Mouse (Mus musculus): ENCODE measurements around the gene Cd247. TPM values are rescaled to one million over a fixed set of nuclear protein-coding genes. Genes with fewer than 3 reads are reported as not detected.
A peak's percentile ranks its signal among the peaks of the same experiment; 100 is the strongest.

Cd247 gene
- polyA plus RNA-seq, 1 experiment: not detected

- Histone ChIP-seq H3ac (ENCODE audit: control insufficient read depth, insufficient read length) (no peak overlapping the region), H3K4me2 (ENCODE audit: low read depth) (peak overlapping the region; percentile 98), H3K79me2 (ENCODE audit: control insufficient read depth, insufficient read depth) (no peaks in the 10 kb centered on the region), H3K36me3 (ENCODE audit: control insufficient read depth, insufficient read depth) (no peaks in the 10 kb centered on the region), H3K27me3 (ENCODE audit: control insufficient read depth, insufficient read depth, insufficient read length) (no peaks in the 10 kb centered on the region), H3K4me3 (peak overlapping the region; percentile 8)
- TF ChIP-seq SRF (IDR thresholded peaks at IDR 0.05; ENCODE audit: control insufficient read depth, insufficient read length, low read depth) (no peak), E2F4 (IDR thresholded peaks at IDR 0.05; ENCODE audit: insufficient read depth) (no peak), POLR2A (IDR thresholded peaks at IDR 0.05; ENCODE audit: insufficient read length, low read depth) (no peak), MYOD1 (IDR thresholded peaks at IDR 0.05; ENCODE audit: control insufficient read depth in 1 of 3, insufficient read length in 2 of 3, low read depth in 2 of 3) (peak in 1 of 3 experiments; percentile 12), USF1 (IDR thresholded peaks at IDR 0.05; ENCODE audit: low read depth) (no peak)
These were observed 7.8 kb upstream of the Cd247 start for GRCm38 (mm10) chr1:165780586-165781111.

GRCm38 (mm10) chr1:165781426-165781825, 7.1 kb upstream of the Cd247 start:
- H3ac ChIP-seq (ENCODE audit: control insufficient read depth, insufficient read length): no peak overlapping the region
- H3K4me3 ChIP-seq: no peak overlapping the region
- no peak overlapping the region for H3K4me2 ChIP-seq (ENCODE audit: low read depth)
- no peak for TF ChIP-seq TCF12 (IDR thresholded peaks at IDR 0.05; ENCODE audit: insufficient read depth, poor library complexity, severe bottlenecking)
- TF ChIP-seq E2F4 (IDR thresholded peaks at IDR 0.05; ENCODE audit: insufficient read depth): no peak
- TF ChIP-seq REST (IDR thresholded peaks at IDR 0.05; ENCODE audit: insufficient read depth, insufficient read length): no peak
- TF ChIP-seq MYOG (IDR thresholded peaks at IDR 0.05; ENCODE audit: control insufficient read depth in 1 of 3, insufficient read depth in 1 of 3, insufficient read length in 2 of 3, low read depth in 2 of 3): no peak
- TF ChIP-seq USF1 (IDR thresholded peaks at IDR 0.05; ENCODE audit: low read depth): no peak
- TF ChIP-seq MYOD1 (IDR thresholded peaks at IDR 0.05; ENCODE audit: control insufficient read depth in 1 of 3, insufficient read length in 2 of 3, low read depth in 2 of 3): no peak
- no peak for TF ChIP-seq MAX (IDR thresholded peaks at IDR 0.05; ENCODE audit: low read depth)
- no peaks in the 10 kb centered on the region for H3K27me3 ChIP-seq (ENCODE audit: control insufficient read depth, insufficient read depth, insufficient read length)
- no peaks in the 10 kb centered on the region for H3K36me3 ChIP-seq (ENCODE audit: control insufficient read depth, insufficient read depth)
- no peaks in the 10 kb centered on the region for H3K79me2 ChIP-seq (ENCODE audit: control insufficient read depth, insufficient read depth)

GRCm38 (mm10) chr1:165781911-165782310, 6.6 kb upstream of the Cd247 start:
- Histone ChIP-seq H3ac (ENCODE audit: control insufficient read depth, insufficient read length) (no peak overlapping the region), H3K4me2 (ENCODE audit: low read depth) (no peak overlapping the region), H3K4me3 (no peak overlapping the region), H3K79me2 (ENCODE audit: control insufficient read depth, insufficient read depth) (no peaks in the 10 kb centered on the region), H3K27me3 (ENCODE audit: control insufficient read depth, insufficient read depth, insufficient read length) (no peaks in the 10 kb centered on the region), H3K36me3 (ENCODE audit: control insufficient read depth, insufficient read depth) (no peaks in the 10 kb centered on the region)
- TF ChIP-seq TCF3 (IDR thresholded peaks at IDR 0.05; ENCODE audit: insufficient read length, low read depth) (no peak), MAX (IDR thresholded peaks at IDR 0.05; ENCODE audit: low read depth) (no peak), USF1 (IDR thresholded peaks at IDR 0.05; ENCODE audit: low read depth) (no peak), REST (IDR thresholded peaks at IDR 0.05; ENCODE audit: insufficient read depth, insufficient read length) (no peak), SRF (IDR thresholded peaks at IDR 0.05; ENCODE audit: control insufficient read depth, insufficient read length, low read depth) (no peak), MYOG (IDR thresholded peaks at IDR 0.05; ENCODE audit: control insufficient read depth in 1 of 3, insufficient read depth in 1 of 3, insufficient read length in 2 of 3, low read depth in 2 of 3) (no peak), MYOD1 (IDR thresholded peaks at IDR 0.05; ENCODE audit: control insufficient read depth in 1 of 3, insufficient read length in 2 of 3, low read depth in 2 of 3) (no peak), CEBPB (IDR thresholded peaks at IDR 0.05; ENCODE audit: insufficient read depth, poor library complexity, severe bottlenecking) (no peak), TCF12 (IDR thresholded peaks at IDR 0.05; ENCODE audit: insufficient read depth, poor library complexity, severe bottlenecking) (no peak), POLR2A (IDR thresholded peaks at IDR 0.05; ENCODE audit: insufficient read length, low read depth) (no peak), E2F4 (IDR thresholded peaks at IDR 0.05; ENCODE audit: insufficient read depth) (no peak), POLR2AphosphoS2 (IDR thresholded peaks at IDR 0.05; ENCODE audit: insufficient read length, low read depth) (no peak)

- TF ChIP-seq USF1 (IDR thresholded peaks at IDR 0.05; ENCODE audit: low read depth): no peak
- no peak for TF ChIP-seq POLR2A (IDR thresholded peaks at IDR 0.05; ENCODE audit: insufficient read length, low read depth)
- TF ChIP-seq MYOG (IDR thresholded peaks at IDR 0.05; ENCODE audit: control insufficient read depth in 1 of 3, insufficient read depth in 1 of 3, insufficient read length in 2 of 3, low read depth in 2 of 3): no peak
- no peak for TF ChIP-seq POLR2AphosphoS2 (IDR thresholded peaks at IDR 0.05; ENCODE audit: insufficient read length, low read depth)
- no peak for TF ChIP-seq MAX (IDR thresholded peaks at IDR 0.05; ENCODE audit: low read depth)
- no peak for TF ChIP-seq TCF12 (IDR thresholded peaks at IDR 0.05; ENCODE audit: insufficient read depth, poor library complexity, severe bottlenecking)
- no peak for TF ChIP-seq E2F4 (IDR thresholded peaks at IDR 0.05; ENCODE audit: insufficient read depth)
- TF ChIP-seq TCF3 (IDR thresholded peaks at IDR 0.05; ENCODE audit: insufficient read length, low read depth): no peak
- TF ChIP-seq MYOD1 (IDR thresholded peaks at IDR 0.05; ENCODE audit: control insufficient read depth in 1 of 3, insufficient read length in 2 of 3, low read depth in 2 of 3): no peak
- TF ChIP-seq CEBPB (IDR thresholded peaks at IDR 0.05; ENCODE audit: insufficient read depth, poor library complexity, severe bottlenecking): no peak
- TF ChIP-seq REST (IDR thresholded peaks at IDR 0.05; ENCODE audit: insufficient read depth, insufficient read length): no peak
- no peak for TF ChIP-seq SRF (IDR thresholded peaks at IDR 0.05; ENCODE audit: control insufficient read depth, insufficient read length, low read depth)
- H3K4me3 ChIP-seq: no peak overlapping the region
- H3K36me3 ChIP-seq (ENCODE audit: control insufficient read depth, insufficient read depth): no peaks in the 10 kb centered on the region
- no peak overlapping the region for H3ac ChIP-seq (ENCODE audit: control insufficient read depth, insufficient read length)
- no peaks in the 10 kb centered on the region for H3K27me3 ChIP-seq (ENCODE audit: control insufficient read depth, insufficient read depth, insufficient read length)
- H3K4me2 ChIP-seq (ENCODE audit: low read depth): no peak overlapping the region
- H3K79me2 ChIP-seq (ENCODE audit: control insufficient read depth, insufficient read depth): no peaks in the 10 kb centered on the region
These were observed 2.2 kb upstream of the Cd247 start for GRCm38 (mm10) chr1:165786296-165786695.

GRCm38 (mm10) chr1:165789066-165789660, 682 bp downstream of the Cd247 start:
- H3K36me3 ChIP-seq (ENCODE audit: control insufficient read depth, insufficient read depth): no peaks in the 10 kb centered on the region
- no peak overlapping the region for H3K4me3 ChIP-seq
- H3K79me2 ChIP-seq (ENCODE audit: control insufficient read depth, insufficient read depth): no peaks in the 10 kb centered on the region
- no peak overlapping the region for H3K4me2 ChIP-seq (ENCODE audit: low read depth)
- no peaks in the 10 kb centered on the region for H3K27me3 ChIP-seq (ENCODE audit: control insufficient read depth, insufficient read depth, insufficient read length)
- no peak for TF ChIP-seq CEBPB (IDR thresholded peaks at IDR 0.05; ENCODE audit: insufficient read depth, poor library complexity, severe bottlenecking)
- TF ChIP-seq MYOG (IDR thresholded peaks at IDR 0.05; ENCODE audit: control insufficient read depth in 1 of 3, insufficient read depth in 1 of 3, insufficient read length in 2 of 3, low read depth in 2 of 3): no peak
- no peak for TF ChIP-seq REST (IDR thresholded peaks at IDR 0.05; ENCODE audit: insufficient read depth, insufficient read length)
- TF ChIP-seq SRF (IDR thresholded peaks at IDR 0.05; ENCODE audit: control insufficient read depth, insufficient read length, low read depth): no peak
- TF ChIP-seq POLR2A (IDR thresholded peaks at IDR 0.05; ENCODE audit: insufficient read length, low read depth): no peak
- no peak for TF ChIP-seq MYOD1 (IDR thresholded peaks at IDR 0.05; ENCODE audit: control insufficient read depth in 1 of 3, insufficient read length in 2 of 3, low read depth in 2 of 3)
- no peak for TF ChIP-seq MAX (IDR thresholded peaks at IDR 0.05; ENCODE audit: low read depth)
- TF ChIP-seq E2F4 (IDR thresholded peaks at IDR 0.05; ENCODE audit: insufficient read depth): no peak
- no peak for TF ChIP-seq USF1 (IDR thresholded peaks at IDR 0.05; ENCODE audit: low read depth)
- no peak for TF ChIP-seq TCF12 (IDR thresholded peaks at IDR 0.05; ENCODE audit: insufficient read depth, poor library complexity, severe bottlenecking)
- no peak overlapping the region for H3ac ChIP-seq (ENCODE audit: control insufficient read depth, insufficient read length)
